Mouse (Mus musculus): Measurements from ENCODE around the gene Ptx4.

- no peak for TF ChIP-seq POLR2A (IDR thresholded peaks at IDR 0.05; ENCODE audit: borderline replicate concordance, extremely low read depth, insufficient read depth, insufficient read length, poor library complexity, severe bottlenecking)
- no peak for TF ChIP-seq CTCF (IDR thresholded peaks at IDR 0.05; ENCODE audit: borderline replicate concordance, extremely low read depth, insufficient read depth, insufficient read length)
Observed at GRCm38 (mm10) chr17:25112423-25112810, 8.1 kb upstream of the Ptx4 start.
